Mouse (Mus musculus) kidney, postnatal 0 days (tissue): Measurements from ENCODE around the gene Cby3. TPM values are rescaled to one million over a fixed set of nuclear protein-coding genes. Genes with fewer than 3 reads are reported as not detected.
A peak's percentile ranks its signal among the peaks of the same experiment; 100 is the strongest.
"Not testable (repeated sequence)": the region's sequence is repeated elsewhere in the genome, so short reads cannot be mapped to it uniquely, and the experiment has no call there.

Experiments
- ATAC-seq: fragments of 200-750 bp; cut with Nextera tagmentation; replicated peaks from 2 replicates; pipeline ENCODE4 v1.8.0; 2017; ENCODE audit warnings: low read depth, moderate number of reproducible peaks, moderate TSS enrichment, moderate library complexity; ENCODE audit not compliant: low FRiP score
- DNase-seq: peaks from one replicate; pipeline ENCODE4 v3.0.0-alpha.2; 2016; ENCODE audit warnings: low spot score
- H3K27ac ChIP-seq: fragments of 300-500 bp; sonication (generic); 2 replicates; pipeline ENCODE4 v1.5.1; 2014; ENCODE audit warnings: mild to moderate bottlenecking
- H3K27me3 ChIP-seq: fragments of 300-500 bp; sonication (generic); 2 replicates; pipeline ENCODE4 v1.6.1; 2014; ENCODE audit warnings: low read length, mixed read lengths; ENCODE audit not compliant: insufficient read depth
- H3K36me3 ChIP-seq: fragments of 300-500 bp; sonication (generic); 2 replicates; pipeline ENCODE4 v1.6.1; 2014; ENCODE audit warnings: low read length, mixed read lengths; ENCODE audit not compliant: insufficient read depth
- H3K4me1 ChIP-seq: fragments of 300-500 bp; sonication (generic); replicated peaks from 2 replicates; pipeline ENCODE4 v1.6.1; 2014; ENCODE audit warnings: antibody characterized with exemption, low read length, mixed read lengths; ENCODE audit not compliant: insufficient read depth
- H3K4me2 ChIP-seq: fragments of 300-500 bp; sonication (generic); 2 replicates; pipeline ENCODE4 v1.6.1; 2014; ENCODE audit warnings: mild to moderate bottlenecking, low read length, moderate library complexity, mixed read lengths
- H3K4me3 ChIP-seq: fragments of 300-500 bp; sonication (generic); replicated peaks from 2 replicates; pipeline ENCODE4 v1.5.1; 2014; ENCODE audit warnings: low read depth, low read length
- H3K9ac ChIP-seq: fragments of 300-500 bp; sonication (generic); 2 replicates; pipeline ENCODE4 v1.6.1; 2014; ENCODE audit warnings: low read depth, low read length
- H3K9me3 ChIP-seq: fragments of 300-500 bp; sonication (generic); replicated peaks from 2 replicates; pipeline ENCODE4 v1.6.1; 2016; ENCODE audit warnings: low read length, inconsistent platforms, mixed read lengths
- CTCF ChIP-seq: IDR thresholded peaks from 2 replicates; pipeline ENCODE4 v1.5.1; 2016; ENCODE audit warnings: antibody characterized with exemption, low read depth, mild to moderate bottlenecking, moderate library complexity
- WGBS: fragments of 180-500 bp; shearing (Covaris S2); extraction: QIAGEN DNeasy Blood & Tissue Kit; methylation state at CpG from one replicate; pipeline ENCODE4 v1.1.7; 2014; 5-methylcytosine and 5-hydroxymethylcytosine counted together
- polyA plus RNA-seq: library from polyadenylated mRNA; unstranded; fragments of >200 nt; fragmentation: Nextera tagmentation; extraction: Ambion mirVana; gene quantifications from 2 replicates; pipeline ENCODE4 v1.2.1, GENCODE M21; 2015

Gene Cby3
- polyA plus RNA-seq = 1.4 and 1.5 TPM in 2 replicates

DNA sequence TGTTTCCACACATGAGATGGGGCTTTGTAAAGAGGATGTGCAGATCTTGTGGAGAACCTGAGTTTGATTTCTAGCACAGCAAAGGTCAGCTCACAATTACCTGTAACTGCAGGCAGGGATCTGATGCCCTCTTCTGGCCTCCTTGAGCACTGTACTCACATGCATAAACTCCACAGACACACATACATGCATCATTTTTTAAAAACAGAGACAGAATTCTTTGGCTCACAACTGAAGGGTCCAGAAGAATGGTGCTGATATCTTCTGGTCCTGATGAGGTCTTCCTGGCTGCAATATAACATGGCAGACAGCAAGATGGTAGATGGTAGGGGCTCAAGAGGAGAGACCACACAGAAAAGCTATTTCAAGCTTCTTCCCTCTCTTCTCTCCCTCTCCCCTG, at the start of gene Cby3:
TSS of gene Cby3 (plus strand) at position 301 of the 400 bp plus-strand sequence.
- peak; percentile 40 for TF ChIP-seq CTCF
- H3K27ac ChIP-seq = peak within 1 kb of the TSS; percentile 89
- no peak for ATAC-seq
- no peak within 1 kb of the TSS for H3K4me3 ChIP-seq
- H3K9me3 ChIP-seq = no peaks in the 10 kb centered on the region
- no peak within 1 kb of the TSS for H3K4me2 ChIP-seq
- H3K4me1 ChIP-seq = no peaks in the 10 kb centered on the region
- DNase-seq = no peak
- no peak within 1 kb of the TSS for H3K9ac ChIP-seq
- no peaks in the 10 kb centered on the region for H3K27me3 ChIP-seq
- H3K36me3 ChIP-seq = no peaks in the 10 kb centered on the region

DNA sequence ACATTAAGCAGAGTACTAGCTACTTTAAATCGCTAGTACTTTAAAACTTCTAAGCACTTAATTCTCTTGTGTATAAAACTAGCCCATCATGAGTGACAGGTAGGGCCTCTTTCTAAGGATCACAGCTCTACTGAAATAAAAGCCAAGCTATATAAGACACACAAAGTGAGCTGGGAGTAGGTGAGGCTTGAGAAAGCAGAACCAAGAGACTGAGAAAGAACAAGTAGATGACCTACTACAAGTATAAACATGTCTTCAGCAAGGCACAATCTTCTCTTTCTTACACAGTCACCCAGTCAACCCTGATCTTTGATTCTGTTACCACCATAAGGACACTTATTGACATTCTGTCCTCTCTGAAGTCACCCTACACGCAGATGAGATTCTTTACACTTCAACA, 41.5 kb upstream of the Cby3 start:
- TF ChIP-seq CTCF = no peak
- 75% methylated on average over 2 of the region's 2 CpGs for WGBS

DNA sequence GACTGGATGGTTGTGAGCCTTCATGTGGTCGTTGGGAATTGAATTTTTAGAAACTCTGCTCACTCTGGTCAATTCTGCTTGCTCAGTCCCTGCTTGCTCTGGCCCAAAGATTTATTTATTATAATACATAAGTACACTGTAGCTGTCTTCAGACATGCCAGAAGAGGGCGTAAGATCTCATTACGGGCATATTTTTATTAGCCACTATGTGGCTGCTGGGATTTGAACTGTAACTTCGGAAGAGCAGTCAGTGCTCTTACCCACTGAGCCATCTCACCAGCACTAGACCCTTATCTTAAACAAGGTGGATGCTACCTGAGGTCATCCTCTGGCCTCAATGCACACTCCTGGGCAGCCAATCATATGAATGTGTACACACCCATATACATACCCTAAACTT, 34.9 kb upstream of the Cby3 start:
- H3K4me3 ChIP-seq, H3K36me3 ChIP-seq, H3K9me3 ChIP-seq, ATAC-seq, H3K4me2 ChIP-seq, DNase-seq, H3K27me3 ChIP-seq, H3K4me1 ChIP-seq, H3K9ac ChIP-seq, H3K27ac ChIP-seq: not testable (repeated sequence)
- WGBS = 77% methylated on average over 4 of the region's 4 CpGs
- peak; percentile 36; the same call in 1 of the 2 replicates for TF ChIP-seq CTCF

More for the DNA sequence above, 41.5 kb upstream of the Cby3 start:
- H3K36me3 ChIP-seq = peaks cover 15% of the 10 kb centered on the region
- no peak overlapping the region for H3K9ac ChIP-seq
- H3K4me3 ChIP-seq = no peak overlapping the region
- DNase-seq = no peak
- no peak for ATAC-seq
- no peaks in the 10 kb centered on the region for H3K4me1 ChIP-seq
- H3K27me3 ChIP-seq = no peaks in the 10 kb centered on the region
- H3K4me2 ChIP-seq = no peak overlapping the region
- H3K27ac ChIP-seq = no peak overlapping the region
- H3K9me3 ChIP-seq = no peaks in the 10 kb centered on the region

DNA sequence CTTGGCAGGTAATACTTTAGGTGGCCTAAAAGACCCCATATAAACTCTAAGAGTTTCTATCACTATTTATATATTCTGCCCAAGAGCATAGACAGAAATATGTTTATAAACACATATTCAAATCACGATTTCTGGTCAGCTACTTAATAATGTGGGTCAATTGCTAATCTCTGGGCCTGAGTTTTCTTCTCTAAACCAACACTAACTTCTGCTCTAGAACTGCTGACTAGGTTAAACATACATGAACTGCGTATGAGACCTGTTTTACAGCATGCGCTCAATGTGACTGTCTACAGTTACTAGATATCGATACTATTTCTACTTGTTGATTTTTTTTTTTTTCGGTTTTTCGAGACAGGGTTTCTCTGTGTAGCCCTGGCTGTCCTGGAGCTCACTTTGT, 33.0 kb upstream of the Cby3 start:
- no peak for TF ChIP-seq CTCF
- no peak for ATAC-seq
- Histone ChIP-seq H3K4me3 (no peak overlapping the region), H3K4me2 (no peak overlapping the region), H3K9ac (no peak overlapping the region), H3K27me3 (no peaks in the 10 kb centered on the region), H3K4me1 (no peaks in the 10 kb centered on the region), H3K27ac (no peak overlapping the region), H3K9me3 (no peaks in the 10 kb centered on the region), H3K36me3 (no peaks in the 10 kb centered on the region)
- 91% methylated on average over 6 of the region's 6 CpGs for WGBS
- no peak for DNase-seq

DNA sequence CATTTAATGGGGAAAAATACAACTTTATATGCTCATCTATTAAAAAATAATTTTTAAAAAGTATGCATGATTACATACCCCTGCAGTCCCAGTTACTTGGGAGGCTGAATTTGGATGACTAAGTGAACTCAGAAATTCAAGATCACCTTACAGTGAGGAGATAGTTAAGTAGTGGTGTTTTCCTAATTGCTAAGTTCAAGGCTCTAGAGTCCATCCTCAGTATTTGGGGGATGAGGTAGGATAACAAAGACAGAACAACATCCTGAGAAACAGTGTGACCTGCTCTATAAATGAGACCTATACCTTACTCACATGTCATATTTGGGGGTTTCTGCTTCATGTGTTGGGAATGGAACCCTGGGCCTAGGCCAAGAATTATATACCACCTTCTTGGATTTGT, 31.9 kb upstream of the Cby3 start:
- Histone ChIP-seq H3K9me3 (no peaks in the 10 kb centered on the region), H3K36me3 (no peaks in the 10 kb centered on the region), H3K4me1 (0 out of 2 replicates have a peak, but pooled peaks cover 4% of the 10 kb centered on the region), H3K27me3 (no peaks in the 10 kb centered on the region), H3K4me3 (no peak overlapping the region), H3K27ac (no peak overlapping the region), H3K4me2 (no peak overlapping the region), H3K9ac (no peak overlapping the region)
- no peak for TF ChIP-seq CTCF
- no peak for ATAC-seq
- no peak for DNase-seq

DNA sequence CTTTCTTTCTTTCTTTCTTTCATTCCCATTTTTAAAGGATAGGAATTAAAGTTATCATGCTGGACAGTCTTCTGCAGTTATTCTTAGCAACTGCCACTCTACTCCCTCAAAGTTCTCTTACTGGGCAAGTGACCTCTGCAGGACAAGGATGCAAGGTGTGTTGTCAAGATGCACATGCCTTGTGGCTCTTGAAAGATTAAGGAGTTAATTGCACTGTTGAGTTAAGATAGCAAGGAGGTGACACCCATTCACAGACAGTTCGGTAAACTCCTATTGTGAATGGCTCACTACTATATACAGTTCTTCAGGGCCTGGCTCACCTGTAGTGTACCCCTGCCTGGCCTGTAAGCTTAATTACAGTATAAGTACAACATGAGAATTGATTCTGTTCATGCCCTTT, 30.4 kb upstream of the Cby3 start:
- ATAC-seq = no peak

More for the DNA sequence above, 30.4 kb upstream of the Cby3 start:
- DNase-seq = no peak
- Histone ChIP-seq H3K27me3 (no peaks in the 10 kb centered on the region), H3K27ac (no peak overlapping the region), H3K9ac (peak overlapping the region; percentile 98; the same call in 1 of the 2 replicates), H3K4me2 (peak overlapping the region; percentile 77), H3K9me3 (no peaks in the 10 kb centered on the region), H3K4me1 (0 out of 2 replicates have a peak, but pooled peaks cover 4% of the 10 kb centered on the region), H3K4me3 (peak overlapping the region; percentile 81), H3K36me3 (no peaks in the 10 kb centered on the region)
- 9% methylated on average over 1 of the region's 1 CpGs for WGBS
- TF ChIP-seq CTCF = no peak
